Mouse (Mus musculus): ENCODE results near the gene Vamp8. TPM values are rescaled to one million over a fixed set of nuclear protein-coding genes. Genes with fewer than 3 reads are reported as not detected.
A peak's percentile ranks its signal among the peaks of the same experiment; 100 is the strongest.

Vamp8 gene
- polyA plus RNA-seq, 1 experiment from 2014 or later, result 35.7 TPM

DNA sequence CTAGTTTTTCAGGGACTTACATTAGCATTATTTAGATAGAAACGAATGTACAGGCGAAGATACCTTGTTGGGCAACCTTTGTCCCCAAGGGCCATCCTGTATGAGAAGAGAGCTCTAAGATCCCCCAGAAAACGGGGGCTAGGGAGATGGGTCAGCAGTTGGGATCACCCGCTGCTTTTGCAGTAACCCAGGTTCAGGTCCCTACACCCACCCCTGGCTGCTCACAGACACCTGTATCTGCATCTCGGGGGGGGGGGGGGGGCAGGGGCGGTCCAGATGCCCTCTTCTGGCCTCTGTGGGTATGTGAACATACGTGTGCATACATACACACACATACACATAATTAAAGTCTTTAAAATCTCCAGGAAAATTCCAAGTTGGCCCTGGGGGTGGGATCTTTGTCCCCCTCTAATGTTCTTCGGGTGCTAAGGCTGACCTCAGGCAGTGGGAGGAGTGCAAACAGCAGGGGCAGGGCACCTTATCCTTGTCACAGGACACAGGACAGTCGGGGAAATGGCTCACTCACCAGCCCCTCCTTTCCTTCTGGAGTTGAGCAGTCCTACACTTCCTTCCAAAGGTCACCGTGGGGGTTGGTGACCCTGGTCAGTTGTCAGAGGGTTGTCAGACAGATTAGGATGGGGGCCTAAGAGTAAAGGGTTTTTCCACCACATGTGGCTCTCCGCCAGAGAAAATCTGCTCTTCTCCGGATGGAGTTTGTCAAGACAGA lies 455 bp upstream of the Vamp8 start:
- H3K27me3 ChIP-seq (ENCODE audit: low read depth, poor library complexity, severe bottlenecking), result peaks cover 30% of the 10 kb centered on the region
- H3K9me3 ChIP-seq (replicated peaks), result no peaks in the 10 kb centered on the region
- peaks cover 26% of the 10 kb centered on the region for H3K4me1 ChIP-seq
- no peaks in the 10 kb centered on the region for H3K36me3 ChIP-seq
- H3K27ac ChIP-seq (replicated peaks), result peak overlapping the region; percentile 83
- 11% methylated on average over 12 of the region's 12 CpGs for WGBS
- peak overlapping the region; percentile 56 for H3K4me3 ChIP-seq
- peak; percentile 52 for DNase-seq (ENCODE audit: low spot score)

DNA sequence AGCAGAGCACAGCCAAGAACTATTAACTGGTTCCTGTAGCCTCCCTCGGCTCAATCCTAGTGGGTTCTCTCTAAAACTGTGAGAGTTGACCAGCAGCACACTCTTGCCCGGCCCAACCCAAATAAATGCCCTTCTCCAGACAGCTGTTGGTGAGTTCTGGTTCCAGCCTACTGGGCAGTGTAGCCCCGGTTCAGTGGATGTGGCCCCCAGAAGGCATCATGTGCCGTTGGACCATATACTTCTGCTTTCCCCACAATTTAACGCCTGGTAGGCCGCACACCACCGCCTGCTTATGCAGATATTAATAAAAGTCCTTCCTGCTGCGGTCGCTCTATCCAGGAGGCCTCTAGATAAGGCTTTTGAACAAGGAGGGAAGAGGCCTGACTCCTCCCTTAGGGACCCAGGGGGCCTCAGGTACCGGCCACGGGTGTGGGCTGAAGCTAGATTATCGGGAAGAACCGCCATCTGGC lies 997 bp downstream of the Vamp8 start:
- H3K4me1 ChIP-seq, result peaks cover 26% of the 10 kb centered on the region
- H3K27me3 ChIP-seq (ENCODE audit: low read depth, poor library complexity, severe bottlenecking), result peaks cover 25% of the 10 kb centered on the region
- WGBS, result 33% methylated on average over 13 of the region's 13 CpGs
- peak overlapping the region; percentile 56 for H3K4me3 ChIP-seq
- H3K9me3 ChIP-seq (replicated peaks), result no peaks in the 10 kb centered on the region
- H3K36me3 ChIP-seq, result no peaks in the 10 kb centered on the region
- DNase-seq (ENCODE audit: low spot score), result peak; percentile 21
- H3K27ac ChIP-seq (replicated peaks), result peak overlapping the region; percentile 83

DNA sequence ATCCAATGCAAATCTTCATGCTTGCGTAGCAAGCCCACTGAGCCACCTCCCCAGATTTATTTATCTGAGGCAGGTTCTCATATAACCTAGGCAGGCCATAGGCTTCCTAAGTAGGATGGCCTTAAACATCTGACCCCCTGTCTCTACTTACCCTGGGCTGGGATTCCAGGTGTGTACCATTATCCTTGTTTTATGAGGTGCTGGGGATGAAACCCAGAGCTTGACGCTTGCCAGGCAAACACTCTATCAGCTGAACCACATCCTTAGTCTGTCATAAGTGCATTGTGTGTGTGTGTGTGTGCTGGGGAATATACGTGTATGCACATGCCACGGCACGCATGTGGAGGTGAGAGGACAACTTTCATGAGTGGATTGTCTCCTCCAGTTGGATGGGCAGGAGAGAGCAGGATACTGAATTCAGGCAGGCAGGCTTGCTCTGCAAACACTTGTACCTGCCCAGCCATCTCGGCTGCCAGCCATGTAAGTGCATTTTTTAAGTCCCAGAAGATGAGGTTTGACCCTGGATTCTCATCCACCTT lies 1.6 kb downstream of the Vamp8 start:
- peaks cover 26% of the 10 kb centered on the region for H3K4me1 ChIP-seq
- H3K27ac ChIP-seq (replicated peaks), result no peak overlapping the region
- H3K36me3 ChIP-seq, result no peaks in the 10 kb centered on the region
- H3K4me3 ChIP-seq, result no peak overlapping the region
- no peak for DNase-seq (ENCODE audit: low spot score)
- no peaks in the 10 kb centered on the region for H3K9me3 ChIP-seq (replicated peaks)
- WGBS, result 86% methylated on average over 6 of the region's 6 CpGs
- H3K27me3 ChIP-seq (ENCODE audit: low read depth, poor library complexity, severe bottlenecking), result peaks cover 25% of the 10 kb centered on the region

DNA sequence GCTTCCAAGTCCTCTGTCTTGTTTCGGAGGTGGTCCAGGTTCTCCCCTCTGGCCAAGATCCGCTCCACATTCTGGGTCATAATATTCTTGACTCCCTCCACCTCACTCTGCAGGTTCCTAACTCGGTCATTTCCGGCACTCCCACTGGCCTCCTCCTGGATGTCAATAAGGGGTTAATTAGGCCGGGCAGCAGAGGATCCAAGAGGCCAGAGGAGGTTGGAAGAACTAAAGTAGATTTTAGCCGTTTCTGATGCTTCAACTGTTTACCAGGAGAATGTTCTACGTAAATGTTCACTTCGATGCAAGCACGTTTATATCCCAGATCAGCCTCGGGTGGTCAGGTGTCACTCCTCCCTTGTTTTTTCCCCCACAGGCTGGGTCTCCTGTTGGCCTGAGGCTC lies 2.2 kb downstream of the Vamp8 start:
- DNase-seq (ENCODE audit: low spot score), result no peak
- no peaks in the 10 kb centered on the region for H3K9me3 ChIP-seq (replicated peaks)
- 71% methylated on average over 10 of the region's 10 CpGs for WGBS
- no peak overlapping the region for H3K4me3 ChIP-seq
- H3K4me1 ChIP-seq, result peaks cover 25% of the 10 kb centered on the region
- no peak overlapping the region for H3K27ac ChIP-seq (replicated peaks)
- H3K27me3 ChIP-seq (ENCODE audit: low read depth, poor library complexity, severe bottlenecking), result peaks cover 25% of the 10 kb centered on the region
- no peaks in the 10 kb centered on the region for H3K36me3 ChIP-seq

DNA sequence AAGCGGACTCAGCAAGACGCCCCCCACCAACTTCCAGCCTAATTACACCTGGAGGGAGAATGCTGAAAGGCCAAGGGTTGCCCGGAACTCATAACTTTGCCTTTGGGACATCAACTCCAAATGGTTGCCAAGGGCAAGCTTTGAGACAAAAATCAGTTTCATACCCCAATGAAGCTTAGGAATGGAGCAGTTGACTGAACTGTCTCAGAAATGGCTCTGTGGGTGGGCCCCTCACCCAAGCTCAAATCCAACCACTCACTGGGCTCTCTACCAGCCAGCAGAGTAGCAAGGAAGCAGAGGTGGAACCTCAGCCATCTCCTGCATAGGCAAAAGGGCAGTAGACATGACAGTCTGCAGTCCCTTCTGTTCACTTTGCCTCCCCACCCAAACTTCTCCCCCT lies 2.7 kb downstream of the Vamp8 start:
- WGBS, result 77% methylated on average over 3 of the region's 3 CpGs
- no peak for DNase-seq (ENCODE audit: low spot score)
- H3K4me1 ChIP-seq, result peaks cover 23% of the 10 kb centered on the region
- peaks cover 25% of the 10 kb centered on the region for H3K27me3 ChIP-seq (ENCODE audit: low read depth, poor library complexity, severe bottlenecking)
- H3K9me3 ChIP-seq (replicated peaks), result no peaks in the 10 kb centered on the region
- no peak overlapping the region for H3K27ac ChIP-seq (replicated peaks)
- no peaks in the 10 kb centered on the region for H3K36me3 ChIP-seq
- no peak overlapping the region for H3K4me3 ChIP-seq

DNA sequence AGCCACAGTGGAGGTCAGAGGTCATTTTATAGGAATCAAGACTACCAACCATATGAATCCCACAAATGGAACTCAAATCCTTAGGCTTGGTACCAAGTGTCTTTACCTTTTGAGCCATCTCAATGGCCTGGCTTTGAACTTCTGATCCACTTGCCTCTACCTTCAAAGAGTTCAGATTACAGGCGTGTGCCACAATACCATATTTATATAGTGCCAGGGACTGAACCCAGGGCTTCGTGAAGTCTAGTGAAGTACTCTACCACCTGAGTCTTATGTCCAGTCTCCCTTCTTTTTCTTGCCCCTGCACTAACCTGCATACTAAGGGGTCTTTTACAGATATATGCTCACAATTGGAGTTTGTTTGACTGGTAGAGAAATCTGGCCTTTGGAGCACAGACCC lies 3.9 kb downstream of the Vamp8 start:
- WGBS, result 96% methylated on average over 2 of the region's 2 CpGs
- no peak overlapping the region for H3K27ac ChIP-seq (replicated peaks)
- H3K4me3 ChIP-seq, result no peak overlapping the region
- no peaks in the 10 kb centered on the region for H3K36me3 ChIP-seq
- DNase-seq (ENCODE audit: low spot score), result no peak
- peaks cover 23% of the 10 kb centered on the region for H3K4me1 ChIP-seq
- H3K9me3 ChIP-seq (replicated peaks), result no peaks in the 10 kb centered on the region
- peaks cover 31% of the 10 kb centered on the region for H3K27me3 ChIP-seq (ENCODE audit: low read depth, poor library complexity, severe bottlenecking)

DNA sequence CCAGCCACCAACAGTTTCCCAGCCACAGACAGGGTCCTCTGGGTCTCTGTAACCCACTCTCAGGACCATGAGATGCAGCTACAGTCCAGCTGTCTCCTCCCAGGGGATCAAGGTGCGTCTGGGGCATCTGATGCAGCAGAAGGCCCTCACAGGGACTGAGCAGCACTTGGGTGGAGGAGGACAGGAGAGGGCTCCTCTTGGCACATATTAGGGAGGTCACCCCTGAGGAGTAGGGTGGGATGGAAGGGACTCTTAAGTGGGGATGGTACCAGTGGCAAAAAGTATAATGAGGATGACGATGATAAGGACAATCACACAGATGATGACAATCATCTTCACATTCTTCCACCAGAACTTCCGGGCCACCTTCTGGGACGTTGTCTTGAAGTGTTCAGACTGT lies 5.2 kb downstream of the Vamp8 start:
- Histone ChIP-seq H3K36me3 (no peaks in the 10 kb centered on the region), H3K27ac (replicated peaks) (no peak overlapping the region), H3K9me3 (replicated peaks) (no peaks in the 10 kb centered on the region), H3K4me1 (peaks cover 14% of the 10 kb centered on the region), H3K27me3 (ENCODE audit: low read depth, poor library complexity, severe bottlenecking) (peaks cover 35% of the 10 kb centered on the region), H3K4me3 (no peak overlapping the region)
- WGBS, result 90% methylated on average over 4 of the region's 4 CpGs
- no peak for DNase-seq (ENCODE audit: low spot score)

DNA sequence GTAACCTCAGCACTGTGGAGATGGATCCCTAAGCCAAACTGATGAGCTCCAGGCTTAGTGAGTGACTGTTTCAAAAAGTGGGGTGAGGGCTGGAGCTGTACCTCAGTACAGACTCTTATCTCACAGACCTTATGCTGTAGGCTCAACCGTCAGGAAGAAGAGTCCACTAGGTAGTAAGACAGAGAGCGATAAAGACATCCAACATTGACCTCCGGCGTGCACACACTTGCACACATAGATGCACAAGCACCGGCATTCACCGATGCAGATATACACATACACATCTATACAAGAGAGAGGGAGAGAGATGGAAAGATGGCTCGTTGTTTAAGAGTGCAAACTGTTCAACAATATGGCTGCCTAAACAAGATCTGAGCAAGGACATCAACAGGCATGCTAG lies 6.6 kb downstream of the Vamp8 start:
- Histone ChIP-seq H3K4me3 (no peak overlapping the region), H3K9me3 (replicated peaks) (no peaks in the 10 kb centered on the region), H3K27me3 (ENCODE audit: low read depth, poor library complexity, severe bottlenecking) (peaks cover 35% of the 10 kb centered on the region), H3K36me3 (no peaks in the 10 kb centered on the region), H3K27ac (replicated peaks) (no peak overlapping the region), H3K4me1 (peaks cover 8% of the 10 kb centered on the region)
- no peak for DNase-seq (ENCODE audit: low spot score)
- WGBS, result 95% methylated on average over 7 of the region's 7 CpGs

DNA sequence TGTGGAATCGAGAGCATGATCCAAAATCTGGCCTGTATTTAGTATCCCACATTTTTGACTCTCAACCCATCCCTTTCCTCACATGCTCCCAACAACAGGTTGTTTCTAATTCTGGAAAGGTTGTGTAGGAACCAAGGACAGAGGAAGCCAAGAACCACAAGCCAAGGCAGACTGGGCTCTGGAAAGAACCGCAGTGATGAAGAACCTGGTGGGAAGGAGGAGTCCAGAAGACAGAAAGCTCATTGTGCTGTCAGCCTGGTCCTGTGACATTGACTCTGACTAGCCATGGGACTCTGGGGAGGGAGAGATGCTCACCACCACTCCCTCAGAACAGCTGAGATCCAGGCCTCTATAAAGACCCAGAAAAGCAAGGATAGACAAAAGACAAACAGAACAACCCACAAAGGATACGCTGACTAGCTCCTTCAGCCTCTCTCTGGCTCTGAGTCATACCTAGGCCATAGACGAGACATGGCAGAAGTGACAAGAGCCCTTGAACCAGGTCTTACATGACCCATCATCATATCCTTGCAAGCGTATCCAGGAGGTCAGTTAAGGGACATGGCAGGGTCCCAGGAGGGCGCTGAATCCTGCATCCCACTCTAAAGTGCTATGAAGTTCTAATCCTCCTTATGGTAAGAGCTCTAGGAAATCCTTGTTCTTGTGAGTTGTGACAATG lies 7.2 kb downstream of the Vamp8 start:
- no peak overlapping the region for H3K27ac ChIP-seq (replicated peaks)
- no peak overlapping the region for H3K4me3 ChIP-seq
- H3K4me1 ChIP-seq, result peaks cover 8% of the 10 kb centered on the region
- no peaks in the 10 kb centered on the region for H3K9me3 ChIP-seq (replicated peaks)
- 83% methylated on average over 6 of the region's 6 CpGs for whole genome bisulfite sequencing
- DNase-seq (ENCODE audit: low spot score), result no peak
- no peaks in the 10 kb centered on the region for H3K36me3 ChIP-seq
- H3K27me3 ChIP-seq (ENCODE audit: low read depth, poor library complexity, severe bottlenecking), result peaks cover 38% of the 10 kb centered on the region

DNA sequence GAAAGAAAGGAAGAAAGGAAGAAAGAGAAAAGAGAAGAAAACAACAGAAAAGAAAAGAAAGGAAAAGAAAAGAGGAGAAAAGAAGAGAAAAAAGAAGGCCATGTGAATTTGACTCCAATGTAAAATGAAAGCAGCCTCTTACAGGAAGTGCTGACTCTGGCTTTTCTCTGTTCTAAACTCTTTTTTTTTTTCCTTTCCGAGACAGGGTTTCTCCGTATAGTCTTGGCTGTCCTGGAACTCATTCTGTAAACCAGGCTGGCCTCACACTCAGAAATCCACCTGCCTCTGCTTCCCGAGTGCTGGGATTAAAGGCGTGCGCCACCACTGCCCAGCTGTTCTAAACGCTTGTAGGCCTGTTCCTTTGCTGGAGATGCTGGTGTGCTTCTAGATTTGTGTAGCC lies 8.0 kb downstream of the Vamp8 start:
- Histone ChIP-seq H3K27ac (replicated peaks) (no peak overlapping the region), H3K27me3 (ENCODE audit: low read depth, poor library complexity, severe bottlenecking) (peaks cover 41% of the 10 kb centered on the region), H3K4me1 (peaks cover 8% of the 10 kb centered on the region), H3K9me3 (replicated peaks) (no peaks in the 10 kb centered on the region), H3K4me3 (no peak overlapping the region), H3K36me3 (no peaks in the 10 kb centered on the region)
- WGBS, result 90% methylated on average over 6 of the region's 6 CpGs
- DNase-seq (ENCODE audit: low spot score), result no peak

DNA sequence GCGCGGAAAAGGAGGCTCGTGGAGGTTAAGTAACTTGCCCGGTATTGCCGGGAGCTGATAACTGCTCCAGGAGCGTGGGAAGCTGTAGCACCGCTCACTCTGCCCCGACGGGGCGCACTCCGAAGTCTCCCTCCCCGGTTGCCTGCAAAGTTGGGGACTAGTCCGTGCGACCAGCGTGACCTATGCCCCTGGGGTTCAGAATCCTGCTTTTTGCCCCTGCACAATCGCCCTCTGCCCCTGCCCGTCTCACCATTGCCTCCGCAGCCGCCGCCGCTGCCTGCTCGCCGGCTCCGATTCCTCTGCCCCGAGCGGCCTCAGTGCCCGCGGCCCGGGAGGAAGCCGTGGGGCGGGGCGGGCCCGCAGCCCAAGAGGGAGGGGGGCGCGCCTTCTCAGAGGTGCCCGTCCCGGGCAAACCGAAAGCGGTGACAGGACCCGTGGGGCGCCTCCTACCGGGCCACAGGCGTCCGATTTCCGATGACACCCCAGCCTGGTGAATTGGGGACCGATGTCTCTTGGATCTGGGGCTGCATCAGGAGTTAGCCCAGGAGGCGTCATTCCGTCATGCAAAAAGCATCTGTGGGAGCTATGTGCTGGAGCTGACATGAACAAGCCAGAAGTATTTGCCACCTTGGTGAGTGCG lies 10.3 kb downstream of the Vamp8 start, which contains the start of gene Vamp5:
Gene Vamp5 (minus strand): TSS at position 338 of the 640 bp plus-strand sequence.
- Histone ChIP-seq H3K4me3 (peak within 1 kb of the TSS; percentile 57), H3K9me3 (replicated peaks) (no peaks in the 10 kb centered on the region), H3K27me3 (ENCODE audit: low read depth, poor library complexity, severe bottlenecking) (peaks cover 41% of the 10 kb centered on the region), H3K36me3 (no peaks in the 10 kb centered on the region), H3K27ac (replicated peaks) (peak within 1 kb of the TSS; percentile 67), H3K4me1 (peaks cover 8% of the 10 kb centered on the region)
- peak; percentile 46 for DNase-seq (ENCODE audit: low spot score)
- WGBS, result 3% methylated on average over 49 of the region's 49 CpGs

DNA sequence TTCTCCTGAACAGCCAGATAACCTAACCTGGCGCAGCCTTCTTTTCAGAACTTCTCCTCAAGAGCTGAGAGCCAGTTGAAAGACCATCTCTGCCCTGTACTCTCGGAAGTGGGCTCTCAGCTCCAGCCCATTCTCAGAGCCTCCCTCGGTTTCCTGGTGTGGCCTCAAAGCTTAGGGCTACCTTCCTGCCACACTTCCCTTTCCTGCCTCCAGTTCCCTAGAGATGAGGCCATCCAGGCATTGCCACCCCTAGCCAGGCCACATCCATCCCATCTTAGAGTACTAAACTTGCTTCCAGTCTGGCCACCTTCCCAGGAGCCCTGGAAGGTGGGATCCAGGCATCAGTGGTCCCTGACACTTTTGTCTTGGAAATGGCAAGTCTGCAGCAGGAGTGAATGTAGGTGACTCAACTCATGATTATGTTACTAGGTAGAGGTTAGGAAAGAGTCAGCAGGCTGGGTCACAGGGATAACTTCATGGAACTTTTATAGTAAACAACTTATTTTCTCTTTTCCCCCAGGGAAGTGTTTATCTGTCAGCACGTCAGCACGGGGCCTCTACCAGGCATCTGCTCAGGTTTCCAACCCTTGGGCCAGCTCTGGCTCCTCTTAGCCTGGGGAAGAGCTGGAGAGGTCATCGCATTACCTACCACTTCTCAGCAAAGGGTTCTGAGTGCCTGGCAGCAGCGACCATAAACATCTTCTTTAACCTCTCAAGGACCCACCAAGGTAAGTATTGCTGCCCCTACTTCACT lies 10.9 kb downstream of the Vamp8 start:
- Histone ChIP-seq H3K4me1 (peaks cover 8% of the 10 kb centered on the region), H3K27ac (replicated peaks) (peak overlapping the region; percentile 67; the same call in 1 of the 2 replicates), H3K36me3 (no peaks in the 10 kb centered on the region), H3K9me3 (replicated peaks) (no peaks in the 10 kb centered on the region), H3K4me3 (peak overlapping the region; percentile 57), H3K27me3 (ENCODE audit: low read depth, poor library complexity, severe bottlenecking) (peaks cover 41% of the 10 kb centered on the region)
- WGBS, result 47% methylated on average over 7 of the region's 7 CpGs
- DNase-seq (ENCODE audit: low spot score), result no peak
